Mouse (Mus musculus) urinary bladder, postnatal 4 days (tissue): ENCODE measurements around the gene Gtf3c5.

Source experiments
- DNase-seq, 2 experiments: peaks; one replicate each; pipeline ENCODE4 v3.0.0; 2021 to 2022; ENCODE audit warnings: low spot score in 2 of 2

The Gtf3c5 gene

GRCm38 (mm10) chr2:28534436-28535262 is 48.9 kb downstream of the Gtf3c5 start:
- DNase-seq: no peak

DNA sequence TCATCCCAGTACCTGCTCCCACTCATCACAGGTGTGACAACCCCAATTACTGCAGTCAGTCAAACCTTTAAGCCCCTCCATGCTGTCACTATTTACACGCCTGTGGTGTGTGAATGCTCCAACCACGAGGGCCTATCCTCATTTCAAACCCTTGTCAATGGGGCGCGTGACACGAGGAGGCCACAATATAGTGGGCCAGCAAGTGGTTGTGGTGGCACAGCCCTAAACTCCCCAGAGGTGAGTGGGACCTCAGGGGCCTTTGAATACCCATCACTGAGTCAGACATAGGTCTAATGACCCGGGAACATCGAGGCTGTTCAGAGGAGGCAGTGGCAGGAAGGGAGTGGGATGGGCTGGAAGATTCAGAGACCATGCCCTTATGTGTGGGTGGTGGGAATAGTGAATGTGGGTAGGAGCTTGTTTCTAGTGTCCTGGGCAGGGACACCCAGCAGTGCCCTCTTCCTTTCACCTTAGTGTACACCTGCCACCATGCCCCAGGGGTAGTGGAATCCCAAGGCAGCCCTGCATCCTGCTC is 49.6 kb downstream of the Gtf3c5 start:
- no peak for DNase-seq

DNA sequence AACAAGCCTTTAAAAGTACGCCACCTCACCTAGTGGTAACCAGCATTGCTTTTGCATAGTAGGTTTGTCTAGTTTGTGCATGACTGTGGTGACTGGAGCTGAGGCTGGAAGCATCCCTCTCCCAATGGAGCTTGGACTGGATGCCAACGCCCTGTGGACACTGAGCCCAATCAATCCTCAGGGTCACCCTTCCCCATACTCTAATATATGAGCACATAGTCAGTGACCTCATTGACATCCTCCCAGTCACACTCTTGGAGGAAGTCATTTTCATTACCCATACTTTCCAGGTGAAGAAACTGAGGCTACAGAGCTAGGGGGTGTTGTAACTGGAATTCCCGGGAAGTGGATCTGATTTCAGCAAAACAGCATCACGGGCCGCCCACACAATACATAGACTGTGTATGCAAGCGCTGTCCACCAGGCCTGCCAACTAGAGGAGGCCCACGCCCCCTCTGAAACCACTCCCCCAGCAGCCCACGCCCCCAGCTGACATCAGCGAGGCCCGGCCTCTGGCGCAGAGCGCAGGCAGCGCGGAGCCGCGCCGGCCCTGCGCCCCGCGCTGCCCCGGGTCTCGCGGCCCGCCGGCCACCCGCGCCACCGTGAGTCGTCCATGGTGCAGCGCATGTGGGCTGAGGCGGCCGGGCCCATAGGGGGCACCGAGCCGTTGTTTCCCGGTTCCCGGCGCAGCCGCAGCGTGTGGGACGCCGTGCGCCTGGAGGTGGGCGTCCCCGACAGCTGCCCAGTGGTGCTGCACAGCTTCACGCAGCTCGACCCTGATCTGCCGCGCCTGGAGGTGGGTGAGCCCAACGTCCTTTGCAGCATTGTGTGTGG is 50.4 kb downstream of the Gtf3c5 start:
- peak; percentile 86 to 91 for DNase-seq

- no peak for DNase-seq
These were observed 53.2 kb downstream of the Gtf3c5 start for GRCm38 (mm10) chr2:28530311-28530710.

- no peak for DNase-seq
These were observed 53.7 kb downstream of the Gtf3c5 start for GRCm38 (mm10) chr2:28529856-28530255.

DNA sequence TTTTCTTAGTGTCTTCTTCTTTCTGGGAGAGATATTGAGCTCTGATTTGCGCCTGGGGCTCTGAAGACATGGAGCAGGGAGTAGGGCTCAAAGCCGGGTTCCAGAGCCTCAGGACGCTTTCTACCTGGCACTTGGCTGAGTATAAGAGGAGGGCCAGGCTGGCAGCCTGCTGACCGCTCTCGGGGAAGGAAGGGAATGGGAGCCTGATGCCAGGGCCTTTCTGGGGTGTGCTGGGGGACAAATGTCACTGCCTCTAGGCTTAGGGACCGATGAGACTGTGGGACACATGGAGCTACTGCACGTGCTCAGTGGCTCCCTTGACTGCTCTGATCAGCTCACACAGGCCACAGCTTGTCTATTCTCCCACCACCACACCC is 55.2 kb downstream of the Gtf3c5 start:
- DNase-seq: no peak

GRCm38 (mm10) chr2:28527436-28528353 is 55.9 kb downstream of the Gtf3c5 start:
- DNase-seq: no peak

DNA sequence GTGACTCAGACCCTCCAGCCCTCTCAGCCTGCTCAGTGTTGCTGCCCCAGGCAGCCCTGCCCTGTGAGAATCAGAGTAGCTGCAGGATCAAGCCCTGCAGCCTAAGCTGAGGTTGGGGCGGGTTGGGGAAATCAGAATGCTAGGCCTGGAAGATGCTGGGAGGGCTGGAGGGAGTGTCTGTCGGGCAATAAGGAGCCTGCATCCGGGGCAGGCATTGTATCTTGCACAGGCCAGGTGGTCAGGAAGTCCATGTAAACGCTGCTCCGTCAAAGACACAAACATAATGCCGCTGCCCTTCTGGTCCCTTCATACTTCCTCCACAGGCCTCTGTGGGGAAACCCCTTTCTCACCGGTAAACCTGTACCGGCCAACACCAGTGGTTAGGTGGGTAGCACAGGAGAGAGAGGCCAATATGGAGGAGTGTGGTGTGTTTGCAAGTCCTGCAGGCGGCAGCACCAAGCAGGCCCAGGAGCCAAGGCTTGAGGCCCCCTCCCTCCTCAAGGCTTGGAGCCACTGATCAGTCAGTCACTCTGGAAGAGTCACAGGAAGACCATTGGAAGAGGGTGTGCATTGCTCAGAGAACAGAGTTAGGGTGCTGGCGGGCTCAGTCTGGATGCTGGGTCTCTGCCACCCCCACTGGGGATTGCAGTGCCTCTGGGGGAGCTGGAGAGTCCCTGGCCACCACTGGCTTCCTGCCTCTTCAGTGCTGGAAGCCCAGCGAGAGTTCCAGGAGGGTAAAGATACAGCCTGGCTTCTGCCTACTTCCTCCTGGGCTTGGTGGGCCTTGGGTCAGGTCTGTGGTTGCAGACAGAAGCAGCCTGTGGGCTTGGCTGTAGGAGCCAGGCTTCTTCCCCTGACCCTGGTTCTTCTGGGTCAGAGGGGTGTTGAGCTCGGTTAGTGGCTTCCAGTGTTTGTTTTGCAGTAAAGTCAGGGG is 57.3 kb downstream of the Gtf3c5 start:
- no peak for DNase-seq

GRCm38 (mm10) chr2:28525219-28525942 is 58.2 kb downstream of the Gtf3c5 start:
- peak in 1 of 2 experiments; percentile 59 for DNase-seq

GRCm38 (mm10) chr2:28524406-28524805 is 59.1 kb downstream of the Gtf3c5 start:
- DNase-seq: no peak

GRCm38 (mm10) chr2:28523643-28524117 is 59.9 kb downstream of the Gtf3c5 start:
- peak; percentile 81 to 85 for DNase-seq

- no peak for DNase-seq
These were observed 61.4 kb downstream of the Gtf3c5 start for GRCm38 (mm10) chr2:28522166-28522565.

DNA sequence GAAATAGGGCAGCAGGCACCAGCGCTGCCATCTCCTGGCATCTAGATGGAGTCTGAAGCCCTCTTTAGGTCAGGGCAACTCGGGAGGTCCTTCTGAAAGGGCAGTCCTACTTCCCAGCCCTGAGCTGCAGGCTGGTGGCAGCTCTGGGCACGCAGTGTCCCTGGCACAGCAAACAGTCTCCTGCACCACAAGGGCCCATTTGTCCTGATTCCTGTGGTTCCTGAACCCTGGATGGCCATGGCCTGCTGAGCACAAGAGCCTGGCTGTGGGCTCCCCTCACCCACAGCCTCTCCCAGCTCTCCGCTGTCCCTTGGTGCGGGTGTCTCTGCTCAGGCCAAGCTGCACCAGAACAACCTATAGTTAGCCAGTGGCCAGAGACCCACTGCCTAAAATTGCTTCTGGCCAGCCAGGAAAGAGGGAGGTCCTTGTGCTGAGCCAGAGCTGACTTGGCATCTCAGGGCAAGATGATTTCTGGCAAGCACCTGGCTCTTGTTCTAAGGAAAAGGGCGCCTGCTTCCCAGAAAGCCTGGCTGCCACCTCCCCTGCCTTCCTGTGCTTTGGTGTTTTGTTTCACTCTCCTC is 61.9 kb downstream of the Gtf3c5 start:
- no peak for DNase-seq

DNA sequence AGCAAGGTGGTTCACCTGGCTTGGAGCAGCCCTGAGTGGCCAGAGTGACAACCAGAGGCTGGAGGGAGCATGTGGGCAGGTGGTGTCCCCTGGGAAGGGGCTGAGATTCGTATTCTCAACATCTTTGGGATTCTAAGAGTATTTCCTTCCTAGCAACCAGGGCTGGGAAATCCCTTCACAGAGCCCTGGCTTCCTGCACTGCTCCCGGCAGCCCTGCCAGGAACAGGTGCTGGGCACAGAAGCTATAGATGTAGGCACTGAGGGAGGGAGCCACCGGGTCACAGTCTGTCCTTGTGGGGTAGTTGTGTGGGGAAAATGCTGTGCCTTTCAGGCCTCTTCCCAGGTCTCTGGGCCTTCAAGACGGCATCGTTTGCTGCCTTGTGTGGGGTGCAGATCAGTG is 63.0 kb downstream of the Gtf3c5 start:
- no peak for DNase-seq

GRCm38 (mm10) chr2:28518231-28518630 is 65.3 kb downstream of the Gtf3c5 start:
- DNase-seq: no peak

DNA sequence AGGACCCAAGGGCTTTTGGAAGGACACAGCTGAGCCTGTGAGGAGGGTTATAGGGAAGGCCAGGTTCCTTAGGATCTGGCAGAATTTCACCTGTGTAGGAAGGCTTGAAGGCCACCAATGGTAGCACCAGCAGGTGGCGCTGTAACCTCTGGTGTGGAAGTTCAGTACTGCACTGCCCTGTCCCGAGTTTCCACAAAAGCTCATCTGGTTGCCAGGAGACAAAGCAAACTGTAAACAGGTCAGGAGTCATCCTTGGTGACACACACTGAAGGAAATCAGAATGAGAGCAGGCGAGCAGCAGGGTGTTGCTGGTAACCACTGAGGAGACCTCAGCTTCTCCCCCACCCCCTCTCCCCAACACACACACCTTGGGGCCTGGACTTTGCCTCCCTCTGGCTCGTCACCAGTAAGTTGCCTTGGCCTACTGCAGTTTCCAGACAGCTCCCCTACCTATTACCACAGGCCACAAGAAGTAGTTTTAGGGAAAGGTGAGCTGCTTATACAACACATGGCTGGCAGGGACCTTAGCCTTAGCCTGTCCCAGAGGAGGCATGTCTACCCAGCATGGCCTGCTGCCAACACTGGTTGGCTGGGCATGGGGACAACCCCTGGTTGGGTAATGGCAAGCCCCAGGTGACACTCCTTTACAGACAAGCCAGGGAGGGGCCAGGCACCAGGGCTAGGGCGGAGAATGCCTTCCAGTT is 66.2 kb downstream of the Gtf3c5 start:
- peak; percentile 60 to 85 for DNase-seq
